Mouse (Mus musculus) ovary, postnatal 14 days (tissue): ENCODE results near the gene Foxr1.
A peak's percentile ranks its signal among the peaks of the same experiment; 100 is the strongest.
"Not testable (repeated sequence)": the region's sequence is repeated elsewhere in the genome, so short reads cannot be mapped to it uniquely, and the experiment has no call there.

ENCODE experiments used
- DNase-seq: peaks from one replicate; pipeline ENCODE4 v3.0.0; 2022; ENCODE audit warnings: low spot score

Gene Foxr1

DNA sequence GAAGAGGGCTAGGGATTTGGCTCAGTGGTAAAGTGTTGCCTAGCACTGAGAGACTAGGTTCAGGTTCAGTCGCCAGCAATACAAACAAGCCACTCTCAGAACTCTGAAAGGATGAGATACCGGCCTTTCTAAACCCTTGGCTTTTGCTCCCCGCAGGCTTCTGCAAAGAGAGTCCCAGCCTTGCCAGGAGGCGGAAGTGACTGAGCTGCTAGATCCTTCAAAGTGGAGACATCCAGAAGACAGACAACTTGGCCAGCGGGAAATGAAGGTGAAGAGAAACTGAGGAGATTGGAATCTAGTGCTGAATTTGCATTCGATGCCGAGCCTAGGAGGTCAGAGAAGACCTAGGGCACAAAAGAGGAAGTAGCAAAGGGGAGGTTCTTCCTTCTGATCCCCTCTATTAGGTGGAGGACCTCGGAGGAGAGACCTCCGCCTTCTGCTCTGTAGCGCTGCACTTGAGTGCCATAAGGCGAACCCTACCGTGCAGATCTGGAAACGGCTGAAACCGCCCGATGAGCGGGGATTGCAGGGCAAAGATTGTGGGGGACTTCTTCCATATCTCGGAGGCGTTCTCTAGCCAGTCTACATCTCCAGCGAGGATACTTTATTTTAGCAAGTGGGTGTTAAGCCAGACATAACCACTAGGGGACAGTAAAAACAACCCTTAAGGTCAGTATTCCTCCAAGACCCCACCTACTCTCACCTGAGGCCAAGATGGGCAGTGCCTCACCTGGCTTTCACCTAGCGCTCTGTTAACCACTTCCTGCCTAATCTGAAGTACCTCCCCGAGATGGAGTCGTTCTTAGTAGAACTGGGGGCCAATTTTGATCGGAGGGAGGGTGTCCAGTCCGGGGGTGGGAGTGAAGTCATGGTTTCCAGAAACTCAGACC, 36.6 kb upstream of the Foxr1 start:
- DNase-seq = no peak

DNA sequence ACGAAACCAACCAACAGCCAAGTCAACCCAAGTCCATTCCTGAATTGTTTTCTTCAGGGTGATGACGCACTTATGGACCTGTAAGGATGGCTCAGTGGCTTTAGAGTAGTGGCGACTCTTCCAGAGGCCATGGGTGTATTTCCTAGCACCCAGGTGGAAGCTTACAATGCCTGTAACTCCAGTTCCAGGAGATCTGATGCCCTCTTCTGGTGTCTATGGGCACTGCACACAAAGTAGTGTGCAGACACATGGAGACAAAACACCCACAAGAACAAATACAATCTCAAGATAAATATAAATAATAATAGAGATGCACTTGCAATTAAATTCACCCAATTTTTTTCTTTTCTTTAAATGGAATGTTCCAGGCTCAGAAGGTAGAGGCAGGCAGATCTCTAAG, 35.0 kb upstream of the Foxr1 start:
- DNase-seq = no peak

DNA sequence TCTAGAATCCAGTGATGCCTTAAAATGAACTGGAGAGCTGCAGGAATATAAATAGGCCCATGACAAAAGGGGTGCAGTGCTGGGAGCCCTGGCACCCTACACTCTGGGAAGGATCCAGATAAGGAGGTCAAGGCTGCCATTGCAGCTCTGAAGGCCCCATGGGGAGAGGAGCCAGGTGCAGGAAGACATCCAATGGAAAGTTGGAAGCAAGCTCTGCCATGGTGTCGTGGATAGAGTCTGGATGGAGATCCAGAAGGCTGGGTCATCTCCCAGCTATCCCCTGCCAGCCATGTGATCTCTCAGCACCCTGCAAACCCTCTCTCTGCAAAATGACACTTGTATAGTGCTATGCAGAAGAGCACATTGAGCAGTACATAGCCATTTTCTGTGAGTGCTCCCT, 33.4 kb upstream of the Foxr1 start:
- no peak for DNase-seq

DNA sequence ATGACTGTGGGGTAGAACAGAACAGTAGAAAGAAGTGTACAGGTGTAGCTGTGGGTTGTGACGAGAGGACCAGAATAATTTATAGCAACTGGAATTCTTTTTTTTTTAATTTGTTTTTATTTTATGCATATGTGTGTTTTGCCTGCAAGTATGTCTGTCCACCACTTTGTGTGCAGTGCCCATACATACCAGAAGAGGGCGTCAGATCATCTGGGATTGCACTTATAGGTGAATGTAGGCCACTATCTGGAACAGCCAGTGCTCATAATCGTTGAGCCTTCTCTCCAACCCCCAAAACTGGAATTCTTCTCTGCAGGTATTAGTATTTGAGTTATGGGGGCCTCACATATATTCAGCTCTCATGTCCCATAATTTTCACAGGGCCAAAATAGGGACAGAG, 32.2 kb upstream of the Foxr1 start:
- DNase-seq = no peak

DNA sequence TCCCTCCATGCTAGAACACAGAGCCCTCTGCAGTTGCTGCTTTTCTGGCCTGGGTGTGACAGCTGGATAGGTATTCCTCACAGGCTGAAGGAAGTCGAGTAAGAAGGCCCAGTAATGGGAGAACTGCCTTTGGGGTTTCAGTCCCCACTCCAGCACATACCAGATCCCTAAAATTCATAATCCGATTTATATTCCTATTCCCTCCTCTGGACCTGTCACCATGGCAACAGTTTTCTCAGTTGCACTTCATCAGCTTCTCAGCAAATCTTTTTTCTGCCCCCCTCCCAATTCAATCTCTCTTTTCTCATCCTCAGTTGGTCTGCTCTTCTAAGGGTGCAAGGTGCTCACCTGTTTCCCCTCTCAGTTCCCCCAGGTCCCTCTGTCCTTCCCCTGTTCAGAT, 27.9 kb upstream of the Foxr1 start:
- no peak for DNase-seq

DNA sequence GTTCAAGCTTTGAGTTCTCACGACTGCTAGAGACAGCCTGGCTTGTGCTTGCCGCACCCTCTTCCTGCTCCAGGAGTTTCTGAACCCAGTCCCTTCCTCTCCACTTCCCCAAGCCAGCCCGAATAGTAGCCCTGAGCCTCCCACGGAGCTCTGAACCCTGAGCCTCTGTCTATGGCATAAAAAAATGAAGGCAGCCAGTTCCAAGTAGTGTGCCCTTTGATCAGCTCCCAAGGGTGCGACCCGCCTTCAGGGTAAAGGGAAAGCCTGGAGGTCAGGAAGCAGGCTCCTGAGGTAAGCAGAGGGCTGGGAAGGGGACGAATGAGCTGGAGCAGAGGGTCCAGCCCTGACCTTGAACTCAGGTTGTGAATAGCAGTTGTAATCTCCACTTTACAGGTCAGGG, 27.3 kb upstream of the Foxr1 start:
- no peak for DNase-seq

DNA sequence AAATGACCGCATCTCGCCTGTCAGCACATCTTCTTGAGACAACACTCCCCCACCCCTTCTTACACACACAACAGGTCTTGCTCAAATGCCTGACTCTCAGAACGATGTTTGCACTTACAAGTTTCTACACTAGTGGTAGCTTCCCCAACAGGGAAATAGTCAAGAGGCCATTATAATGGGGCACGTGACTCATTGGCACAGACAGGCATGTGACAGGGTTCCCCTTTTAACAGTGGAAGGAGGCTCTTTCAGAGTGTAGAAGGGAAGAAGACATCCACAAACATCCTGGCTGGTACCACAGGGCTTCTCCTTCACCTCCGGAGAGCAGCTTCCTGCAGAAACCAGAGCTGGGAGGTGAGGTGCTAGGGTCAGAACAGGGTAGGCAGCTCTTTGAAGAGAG, 21.0 kb upstream of the Foxr1 start:
- DNase-seq = no peak

DNA sequence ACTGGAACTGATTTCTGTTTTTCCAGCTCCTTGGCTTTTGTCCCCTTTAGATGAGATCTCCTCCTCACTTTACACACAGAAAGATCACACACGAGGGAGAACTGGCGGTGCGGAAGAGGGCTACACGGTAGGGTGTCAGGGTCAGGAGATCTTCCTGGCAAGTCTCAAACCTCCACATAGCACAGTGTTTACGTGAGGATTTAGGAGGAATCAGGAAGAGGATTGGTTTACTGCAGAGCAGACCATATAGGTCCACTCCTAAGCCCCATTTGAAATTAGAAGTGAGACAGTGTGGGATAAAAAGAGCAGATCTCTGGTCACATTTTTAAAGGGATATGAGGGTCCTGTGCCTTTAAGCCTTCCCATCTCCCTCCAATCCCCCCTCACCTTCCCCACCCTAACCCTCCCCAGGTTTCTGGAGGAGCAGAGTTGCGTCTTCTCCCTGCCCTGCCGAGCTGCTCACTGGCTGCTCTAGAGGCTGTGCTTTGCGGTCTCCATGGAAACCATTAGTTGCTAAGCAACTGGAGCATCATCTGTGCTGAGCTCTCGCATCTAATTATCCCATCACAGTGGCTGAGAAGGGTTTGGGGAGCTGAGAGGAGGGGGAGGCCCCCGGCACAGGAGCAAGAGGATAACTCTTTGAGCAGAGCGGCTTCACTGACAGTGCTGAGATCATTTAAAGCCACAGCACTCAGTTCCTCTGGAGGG, 16.3 kb upstream of the Foxr1 start:
- peak; percentile 16 for DNase-seq

DNA sequence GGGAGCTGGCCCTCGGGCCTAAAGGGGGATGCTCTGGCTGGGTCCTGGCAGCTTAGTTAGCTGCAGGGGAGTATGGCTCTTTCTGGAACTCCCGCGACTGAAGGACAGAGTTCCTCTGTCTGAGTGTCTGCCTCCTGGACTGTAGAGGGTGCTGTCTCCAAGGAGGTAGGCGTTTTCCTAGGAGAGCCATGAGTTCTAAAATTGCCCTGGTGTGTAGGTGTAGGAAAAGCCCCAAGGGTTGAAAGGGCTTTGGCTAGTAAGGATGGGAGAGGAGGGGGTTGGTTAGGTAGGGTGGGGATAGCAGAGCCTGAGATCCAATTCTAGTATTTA, 13.9 kb upstream of the Foxr1 start, which contains the start of gene Upk2:
TSS of gene Upk2 (minus strand) at position 86 of the 330 bp plus-strand sequence.
- DNase-seq = no peak

DNA sequence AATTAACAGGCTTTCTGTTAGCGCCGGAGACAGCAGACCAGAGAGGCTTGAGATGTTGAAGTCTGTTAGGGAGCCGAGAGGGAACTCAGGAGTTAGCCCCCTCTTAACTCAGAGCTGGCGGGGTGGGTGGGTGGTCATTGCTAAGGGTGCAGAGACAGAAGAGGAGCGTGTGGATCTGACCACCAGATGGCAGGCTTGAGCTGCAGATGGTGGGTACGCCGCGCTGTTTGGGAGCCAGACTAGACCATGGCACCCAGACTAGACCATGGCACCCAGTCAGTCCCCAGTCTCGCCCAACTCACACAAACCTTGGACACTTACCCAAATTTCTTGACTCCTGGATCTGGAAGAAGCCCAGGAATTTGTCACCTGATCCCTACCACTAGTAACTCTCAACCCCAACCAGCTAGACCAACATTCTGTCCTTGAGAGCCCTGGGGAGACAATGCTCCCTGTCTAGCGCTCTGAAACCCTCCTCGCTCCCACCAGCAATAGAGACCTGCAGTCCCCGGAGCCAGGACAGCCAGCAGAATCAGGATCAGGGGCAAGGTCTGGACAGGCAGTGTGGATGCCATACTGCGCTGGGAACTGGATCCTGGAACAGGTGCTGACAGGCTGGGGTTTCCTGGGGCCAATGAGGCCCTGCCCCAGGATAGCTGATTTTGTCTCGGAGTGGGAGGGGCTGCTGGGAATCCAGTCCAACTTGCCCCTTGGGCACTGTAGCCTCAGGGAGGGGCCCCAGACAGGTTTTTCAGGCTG, 13.4 kb upstream of the Foxr1 start:
- DNase-seq = peak; percentile 83

DNA sequence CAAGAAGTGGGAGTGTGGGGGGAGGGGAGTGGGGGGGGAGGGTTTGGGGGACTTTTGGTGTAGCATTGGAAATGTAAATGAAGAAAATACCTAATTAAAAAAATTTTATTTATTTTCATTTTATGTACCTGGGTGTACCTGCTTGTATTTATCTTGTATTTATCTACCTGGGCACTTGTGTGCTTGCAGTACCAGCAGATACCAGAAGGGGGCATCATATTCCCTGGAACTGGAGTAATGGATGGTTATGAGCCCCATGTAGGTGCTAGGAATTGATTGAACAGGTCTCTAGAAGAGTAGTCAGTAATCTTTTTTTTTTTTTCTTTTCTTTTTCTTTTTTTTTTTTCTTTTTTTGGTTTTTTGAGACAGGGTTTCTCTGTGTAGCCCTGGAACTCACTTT, 9.5 kb upstream of the Foxr1 start:
- no peak for DNase-seq

DNA sequence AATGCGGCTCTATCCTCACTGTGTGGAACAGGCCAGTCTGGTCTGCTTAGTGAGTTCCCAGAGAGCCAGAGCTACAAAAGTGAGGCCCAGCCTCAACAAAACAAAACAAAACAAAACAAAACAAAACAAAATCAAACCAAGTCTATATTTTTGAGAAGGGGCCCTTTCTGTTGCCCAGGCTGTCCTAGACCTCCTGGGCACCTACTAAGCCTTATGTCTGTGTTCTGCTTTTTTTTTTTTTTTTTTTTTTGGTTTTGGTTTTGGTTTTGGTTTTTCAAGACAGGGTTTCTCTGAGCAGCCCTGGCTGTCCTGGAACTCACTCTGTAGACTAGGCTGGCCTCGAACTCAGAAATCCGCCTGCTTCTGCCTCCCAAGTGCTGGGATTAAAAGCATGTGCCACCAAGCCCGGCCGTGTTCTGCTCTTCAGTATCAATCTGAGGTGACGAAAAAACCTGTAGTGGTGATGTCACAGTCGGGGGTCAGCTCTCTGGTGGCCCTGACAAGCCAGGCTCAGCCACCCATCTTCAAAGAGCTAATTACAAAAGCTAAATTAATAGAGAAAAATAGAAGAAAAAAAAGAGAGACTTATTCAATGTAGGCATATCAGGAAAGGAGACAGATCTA, 3.6 kb upstream of the Foxr1 start:
- not testable (repeated sequence) for DNase-seq

DNA sequence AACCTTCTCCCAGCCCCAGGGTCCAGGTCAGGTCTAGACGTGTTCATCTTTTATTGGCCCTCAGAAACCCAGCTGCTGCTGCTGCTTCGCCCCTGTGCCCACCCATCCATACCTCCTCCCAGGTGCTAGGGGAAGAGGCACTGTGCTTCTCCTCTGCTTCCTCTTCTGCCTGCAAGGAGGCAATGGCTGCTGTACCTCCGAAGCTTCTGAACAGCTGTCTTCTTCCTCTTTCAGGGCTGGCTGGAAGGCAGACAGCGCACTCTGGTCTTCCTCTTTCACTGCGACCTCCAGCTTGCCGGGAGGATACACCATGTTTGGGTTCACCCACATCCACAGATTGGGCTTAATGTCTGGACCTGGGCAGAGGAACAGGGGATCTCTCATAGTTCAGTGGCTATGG, 5.2 kb downstream of the Foxr1 start:
- no peak for DNase-seq

DNA sequence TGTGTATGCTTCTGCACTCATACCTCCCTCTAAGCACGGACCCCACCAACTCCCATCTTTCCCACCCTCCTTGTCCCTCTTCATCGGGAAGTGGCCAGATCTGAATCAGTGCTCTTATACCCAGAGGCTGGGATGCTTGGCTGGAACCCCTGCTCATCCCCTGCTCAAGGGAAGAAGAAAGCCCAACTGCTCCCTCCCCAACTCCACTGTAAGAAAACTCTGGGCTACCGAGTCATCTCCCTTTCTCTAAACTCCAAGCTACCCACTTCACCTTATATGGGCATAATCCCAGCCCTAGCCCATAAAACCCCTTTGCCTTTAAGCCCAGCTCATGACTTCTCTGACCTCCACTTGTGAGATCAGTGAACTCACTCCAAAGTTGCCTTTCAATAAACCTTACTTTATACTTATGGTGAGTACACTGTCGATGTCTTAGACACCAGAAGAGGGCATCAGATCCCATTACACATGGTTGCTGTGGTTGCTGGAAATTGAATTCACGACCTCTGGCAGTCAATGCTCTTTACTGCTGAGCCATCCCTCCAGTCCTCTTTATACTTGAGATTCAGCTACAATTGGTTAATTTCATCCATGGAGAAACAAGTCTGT, 8.3 kb downstream of the Foxr1 start:
- no peak for DNase-seq

DNA sequence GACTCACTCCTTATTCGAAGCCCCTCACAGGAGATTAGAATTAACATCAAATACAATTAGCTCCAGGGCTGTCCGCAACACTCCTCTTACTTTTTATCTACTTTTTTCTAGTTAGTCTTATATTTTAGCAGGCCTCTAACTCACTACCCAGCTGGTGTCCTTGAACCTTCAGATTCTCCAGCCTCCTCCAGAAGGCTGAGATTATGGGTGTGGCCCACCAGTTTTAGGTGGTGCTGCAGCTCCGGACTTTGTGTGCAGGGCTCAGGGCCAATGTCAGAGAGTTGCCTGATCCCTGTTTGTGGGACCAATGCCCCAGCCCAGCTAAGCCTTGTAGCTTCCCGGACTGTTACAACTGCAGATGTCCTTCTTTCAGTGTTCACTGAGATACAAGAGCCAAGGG, 17.4 kb downstream of the Foxr1 start:
- DNase-seq = no peak

DNA sequence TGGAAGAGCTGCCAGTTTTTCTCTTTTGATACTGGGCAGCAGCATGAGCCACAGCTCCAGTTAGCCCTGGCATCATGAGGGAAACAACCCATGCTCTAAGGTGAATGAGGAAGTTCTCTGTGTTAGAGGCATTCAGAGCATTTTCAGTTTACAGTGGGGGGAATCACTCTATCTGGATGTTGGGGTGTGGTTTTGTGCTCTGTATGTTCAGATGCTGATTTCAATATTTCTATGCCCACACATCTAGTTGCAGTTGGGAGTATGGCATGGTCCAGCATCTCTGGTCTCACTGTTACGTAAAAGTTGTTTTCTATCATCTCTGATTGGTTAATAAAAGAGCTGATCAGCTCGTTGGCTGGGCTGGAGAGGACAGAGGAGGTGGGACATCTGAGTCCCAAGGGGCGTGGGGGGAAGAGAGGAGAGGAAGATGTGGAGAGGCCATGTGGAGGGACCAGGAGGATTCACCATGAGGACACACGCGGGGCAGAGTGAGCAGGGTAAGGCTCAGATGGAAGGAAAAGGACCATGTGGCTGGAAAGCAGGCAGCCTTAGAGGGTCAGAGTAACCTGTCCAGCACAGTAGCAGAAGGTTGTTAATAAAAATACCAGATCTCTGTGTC, 20.5 kb downstream of the Foxr1 start:
- no peak for DNase-seq

DNA sequence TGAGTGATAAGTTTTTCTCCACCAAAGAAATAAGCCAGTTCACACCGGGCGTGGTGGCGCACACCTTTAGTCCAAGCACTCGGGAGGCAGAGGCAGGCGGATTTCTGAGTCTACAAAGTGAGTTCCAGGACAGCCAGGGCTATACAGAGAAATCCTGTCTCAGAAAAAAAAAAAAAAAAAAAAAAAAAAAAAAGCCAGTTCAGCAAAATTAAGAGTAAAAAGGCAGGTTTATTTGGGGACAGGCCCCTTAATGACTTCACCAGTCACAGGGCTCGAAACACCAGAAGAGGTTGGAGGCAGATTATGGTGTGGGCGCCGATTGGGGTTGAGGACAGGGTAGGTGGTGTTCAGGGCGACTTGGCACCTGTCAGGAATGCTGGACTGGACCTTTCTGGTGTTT, 21.2 kb downstream of the Foxr1 start:
- DNase-seq = not testable (repeated sequence)

DNA sequence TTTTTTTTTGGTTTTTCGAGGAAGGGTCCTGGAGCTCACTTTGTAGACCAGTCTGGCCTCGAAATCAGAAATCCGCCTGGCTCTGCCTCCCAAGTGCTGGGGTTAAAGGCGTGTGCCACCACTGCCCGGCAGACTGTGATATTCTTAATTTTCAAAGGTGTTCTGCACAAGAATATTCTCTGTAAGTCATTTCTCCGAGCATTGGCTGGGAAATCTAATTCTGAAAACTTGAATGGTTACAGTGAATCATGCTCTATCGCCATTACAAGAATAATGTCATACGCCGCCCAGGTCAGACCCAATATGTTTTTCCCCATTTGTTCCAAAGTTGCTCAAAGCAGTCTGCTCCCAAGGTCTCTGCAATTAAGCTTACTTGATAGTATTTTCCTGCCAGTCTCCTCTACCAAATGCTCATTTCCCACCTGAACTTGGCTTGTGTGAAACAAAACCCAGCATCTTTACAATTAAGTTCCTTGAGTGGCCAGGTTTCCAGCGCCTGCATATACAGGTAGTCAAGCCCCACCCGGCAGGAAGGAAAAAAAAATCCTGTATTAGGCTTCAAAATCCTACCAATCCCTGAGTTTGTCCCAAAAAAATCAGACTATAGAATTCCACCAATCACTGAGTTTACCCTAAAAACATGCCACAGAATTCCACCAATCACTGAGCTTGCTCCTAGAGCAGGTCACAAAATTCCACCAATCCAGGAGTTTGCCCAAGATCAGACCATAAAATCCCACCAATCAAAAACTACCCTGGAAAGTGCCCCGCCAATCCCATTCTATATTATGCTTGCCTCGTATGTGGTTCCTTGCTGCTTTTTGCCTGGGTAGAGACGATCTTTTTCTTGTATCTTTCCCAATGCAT, 22.2 kb downstream of the Foxr1 start, which contains the start of gene Ccdc84:
TSS of gene Ccdc84 (minus strand) at position 51 of the 867 bp plus-strand sequence.
- no peak for DNase-seq

DNA sequence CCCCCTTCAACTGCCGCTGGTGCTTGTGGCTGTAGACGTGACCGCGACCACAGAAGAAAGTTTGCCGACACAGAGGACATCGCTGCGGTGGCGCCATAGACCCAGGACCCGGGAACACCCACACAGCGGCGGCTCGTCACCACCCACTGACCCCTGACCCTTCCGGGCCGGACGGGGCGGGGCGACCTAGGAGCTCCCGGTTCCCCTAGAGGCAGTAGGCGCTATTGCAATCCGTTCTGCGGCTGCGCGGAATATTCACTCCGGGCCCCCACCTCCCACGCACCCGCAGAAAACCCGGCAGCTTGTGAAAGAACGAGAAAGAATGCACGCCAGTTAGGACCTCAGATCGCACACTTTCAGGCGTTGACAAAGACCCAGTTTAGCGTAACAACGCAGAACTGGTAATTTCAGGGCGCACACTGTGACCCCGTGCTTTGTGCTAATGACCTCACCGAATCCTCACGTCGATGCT, 23.0 kb downstream of the Foxr1 start:
- DNase-seq = peak; percentile 94
